Mouse (Mus musculus) heart, adult 2 months (tissue): ENCODE data around the gene D2hgdh. TPM values are rescaled to one million over a fixed set of nuclear protein-coding genes. Genes with fewer than 3 reads are reported as not detected.
"Not testable (repeated sequence)": the region's sequence is repeated elsewhere in the genome, so short reads cannot be mapped to it uniquely, and the experiment has no call there.

Experiments used
- DNase-seq, 2 experiments: peaks; one replicate each; pipeline ENCODE4 v3.0.0; 2021
- H3K27ac ChIP-seq: fragments of 200-600 bp; 2 replicates; pipeline ENCODE4 v1.8.1; 2022
- H3K27me3 ChIP-seq: fragments of 200-500 bp; 2 replicates; pipeline ENCODE4 v1.6.1; 2012; ENCODE audit warnings: mild to moderate bottlenecking, low read length, inconsistent platforms, mixed read lengths; ENCODE audit not compliant: control insufficient read depth, insufficient read depth
- H3K36me3 ChIP-seq: fragments of 200-500 bp; 2 replicates; pipeline ENCODE4 v1.6.1; 2012; ENCODE audit warnings: low read length, inconsistent platforms; ENCODE audit not compliant: control insufficient read depth, insufficient read depth
- H3K4me1 ChIP-seq: fragments of 200-500 bp; 2 replicates; pipeline ENCODE4 v1.6.1; 2011; ENCODE audit warnings: low read length; ENCODE audit not compliant: control insufficient read depth, insufficient read depth
- H3K4me3 ChIP-seq: fragments of 200-600 bp; 2 replicates; pipeline ENCODE4 v1.8.1; 2022
- H3K79me2 ChIP-seq: fragments of 200-500 bp; replicated peaks from 2 replicates; pipeline ENCODE4 v1.6.1; 2012; ENCODE audit warnings: mild to moderate bottlenecking, inconsistent platforms, low read length, moderate library complexity, mixed read lengths; ENCODE audit not compliant: control insufficient read depth, insufficient read depth
- H3K9ac ChIP-seq: fragments of 200-500 bp; 2 replicates; pipeline ENCODE4 v1.6.1; 2012; ENCODE audit warnings: low read depth, mild to moderate bottlenecking, control low read depth, inconsistent platforms, low read length, mixed read lengths
- CTCF ChIP-seq: fragments of 200-600 bp; IDR thresholded peaks from 2 replicates; pipeline ENCODE4 v1.8.1; 2022; ENCODE audit warnings: antibody characterized with exemption, mild to moderate bottlenecking, moderate library complexity
- EP300 ChIP-seq: fragments of 200-500 bp; IDR thresholded peaks from 2 replicates; pipeline ENCODE4 v1.6.1; 2011; ENCODE audit warnings: low read depth, low read length, control low read depth; ENCODE audit not compliant: insufficient read depth
- POLR2A ChIP-seq: fragments of 200-500 bp; IDR thresholded peaks from 2 replicates; pipeline ENCODE4 v1.6.1; 2011; ENCODE audit warnings: mild to moderate bottlenecking, low read depth, low read length, control low read depth; ENCODE audit not compliant: insufficient read depth
- WGBS: fragments of 180-500 bp; shearing (Covaris S2); methylation state at CpG from one replicate; pipeline ENCODE4 v1.1.7; 2018; 5-methylcytosine and 5-hydroxymethylcytosine counted together
- intact Hi-C: fragments of 180-260 bp; cut with DNase I; formaldehyde crosslinking; loops from one replicate; pipeline ENCODE4 v1.15.1; 2025
- polyA plus RNA-seq: library from polyadenylated mRNA; depleted of rRNA; stranded (reverse); fragments of >200 nt; gene quantifications from 2 replicates; pipeline ENCODE4 v1.2.3, GENCODE M21; 2012
- total RNA-seq, 2 experiments: library from RNA; stranded (reverse); gene quantifications; 2 replicates each; pipeline ENCODE4 v1.2.3; 2021

The D2hgdh gene
- total and polyA plus RNA-seq, 3 experiments: 32.3 to 64.1 (median 35.1) TPM

DNA sequence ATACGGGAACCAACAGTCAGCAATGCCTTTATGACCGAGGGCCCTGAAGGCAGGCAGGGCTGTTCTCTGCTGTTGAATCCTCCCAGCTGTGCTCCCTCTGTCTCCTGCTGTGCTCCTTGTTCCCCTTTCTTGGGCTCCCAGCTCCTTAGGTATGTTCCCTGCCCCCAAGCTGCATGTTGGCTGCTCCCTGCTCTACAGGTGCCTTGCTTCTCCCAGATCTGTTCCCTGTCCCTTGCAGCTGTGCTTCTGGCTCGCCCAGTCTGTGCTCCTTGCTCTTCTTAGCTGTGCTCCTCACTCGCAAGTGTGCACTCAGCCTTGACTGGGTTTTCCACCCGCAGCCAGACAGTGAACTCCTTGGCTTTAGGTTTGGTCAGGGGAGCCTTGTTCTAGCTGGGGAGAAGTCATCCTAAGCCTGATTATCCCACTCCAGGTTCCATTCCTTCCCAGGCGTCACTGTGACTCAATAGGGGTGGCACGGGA, 10.0 kb downstream of the D2hgdh start:
- Histone ChIP-seq H3K4me1 (no peaks in the 10 kb centered on the region), H3K79me2 (no peaks in the 10 kb centered on the region), H3K36me3 (no peaks in the 10 kb centered on the region), H3K27ac (no peak overlapping the region), H3K27me3 (no peaks in the 10 kb centered on the region), H3K9ac (no peak overlapping the region), H3K4me3 (no peak overlapping the region)
- intact Hi-C loops: loop anchor here (10.0 kb wide), 2 partner anchors 80 to 240 kb away; partner anchors contain the start of gene Gal3st2b
- 84% methylated on average over 7 of the region's 7 CpGs for WGBS
- TF ChIP-seq POLR2A (no peak), CTCF (no peak), EP300 (no peak)
- DNase-seq: no peak

DNA sequence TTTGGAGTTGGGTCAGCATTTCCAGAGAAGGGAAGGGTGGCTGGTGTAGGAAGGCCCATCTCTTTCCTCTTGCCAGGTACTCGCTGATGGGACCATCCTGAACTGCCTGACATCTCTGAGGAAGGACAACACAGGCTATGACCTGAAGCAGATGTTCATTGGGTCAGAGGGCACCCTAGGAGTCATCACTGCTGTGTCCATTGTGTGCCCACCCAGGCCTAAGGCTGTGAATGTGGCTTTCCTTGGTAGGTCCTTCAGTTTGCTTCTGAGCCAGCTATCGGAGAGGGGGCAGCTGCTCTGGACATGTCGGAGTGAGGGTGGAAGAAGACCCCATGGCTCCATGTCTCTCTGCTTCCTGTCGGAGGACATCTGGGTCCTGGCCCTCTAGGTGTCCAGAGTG, 10.5 kb downstream of the D2hgdh start:
- Histone ChIP-seq H3K4me3 (no peak overlapping the region), H3K36me3 (no peaks in the 10 kb centered on the region), H3K9ac (no peak overlapping the region), H3K27ac (no peak overlapping the region), H3K4me1 (no peaks in the 10 kb centered on the region), H3K79me2 (no peaks in the 10 kb centered on the region), H3K27me3 (no peaks in the 10 kb centered on the region)
- TF ChIP-seq CTCF (no peak), POLR2A (no peak), EP300 (no peak)
- intact Hi-C loops: loop anchor here (10.0 kb wide), 2 partner anchors 80 to 240 kb away; partner anchors contain the start of gene Gal3st2b
- 94% methylated on average over 4 of the region's 4 CpGs for WGBS
- DNase-seq: no peak

DNA sequence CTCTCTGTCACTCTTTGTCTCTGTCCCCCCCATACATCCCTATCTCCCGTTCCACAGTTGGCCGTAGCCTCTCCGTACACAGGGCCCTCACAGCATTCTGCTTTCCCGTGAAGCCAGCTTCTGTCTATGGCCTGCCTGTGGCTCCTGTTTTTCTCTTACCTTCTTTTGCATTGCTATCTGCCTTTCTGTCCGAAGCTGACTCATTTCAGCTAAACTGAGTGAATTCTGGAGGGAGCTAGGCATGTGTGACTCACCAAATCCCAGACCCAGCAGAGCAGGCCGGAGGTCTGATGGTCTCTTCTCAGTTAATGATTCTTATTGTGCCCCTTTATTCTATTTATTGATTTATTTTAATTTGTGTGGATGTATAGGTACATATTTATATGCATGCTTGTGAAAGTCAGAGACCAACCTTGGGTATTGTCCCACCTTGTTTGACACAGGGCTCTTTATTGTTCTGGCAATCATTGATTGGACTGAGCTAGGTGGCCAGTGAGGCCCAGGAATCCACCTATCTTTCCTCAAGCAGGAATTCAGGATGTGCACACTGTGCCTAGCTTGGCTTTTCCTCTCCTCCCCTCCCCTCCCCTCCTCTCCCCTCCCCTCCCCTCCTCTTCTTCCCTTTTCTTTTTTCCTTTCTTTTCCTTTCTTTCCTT, 11.3 kb downstream of the D2hgdh start:
- DNase-seq: no peak
- intact Hi-C loops: loop anchor here (10.0 kb wide), 2 partner anchors 79 to 239 kb away; partner anchors contain the start of gene Gal3st2b
- Histone ChIP-seq H3K27me3 (no peaks in the 10 kb centered on the region), H3K4me3 (no peak overlapping the region), H3K4me1 (no peaks in the 10 kb centered on the region), H3K9ac (no peak overlapping the region), H3K36me3 (no peaks in the 10 kb centered on the region), H3K79me2 (no peaks in the 10 kb centered on the region), H3K27ac (no peak overlapping the region)
- TF ChIP-seq CTCF: no peak
- 88% methylated on average over 6 of the region's 6 CpGs for WGBS

GRCm38 (mm10) chr1:93836532-93836913, 11.8 kb downstream of the D2hgdh start:
- DNase-seq: no peak
- Histone ChIP-seq H3K79me2 (no peaks in the 10 kb centered on the region), H3K4me3 (no peak overlapping the region), H3K4me1 (no peaks in the 10 kb centered on the region), H3K27ac (no peak overlapping the region), H3K27me3 (no peaks in the 10 kb centered on the region), H3K9ac (no peak overlapping the region), H3K36me3 (no peaks in the 10 kb centered on the region)
- WGBS: 88% methylated on average over 2 of the region's 2 CpGs
- TF ChIP-seq EP300 (no peak), CTCF (no peak), POLR2A (no peak)
- intact Hi-C loops: loop anchor here (10.0 kb wide), 2 partner anchors 78 to 238 kb away; partner anchors contain the start of gene Gal3st2b

DNA sequence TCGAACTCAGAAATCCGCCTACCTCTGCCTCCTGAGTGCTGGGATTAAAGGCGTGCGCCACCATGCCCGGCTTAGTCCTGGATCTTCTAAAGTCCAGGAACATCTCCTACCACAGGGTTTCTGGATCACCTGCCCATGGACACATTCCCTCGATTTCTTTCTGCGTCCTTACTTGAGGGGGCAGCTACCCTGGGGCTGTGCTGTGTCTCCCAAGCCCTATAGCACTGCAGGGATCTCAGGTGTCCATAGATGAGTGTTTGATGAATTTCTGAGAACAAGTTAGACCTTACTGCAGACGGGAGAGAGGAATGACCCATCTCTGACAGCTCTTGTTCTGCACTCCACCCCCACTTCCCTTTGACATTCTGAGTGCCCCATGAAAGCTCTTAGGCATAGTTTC, 12.6 kb downstream of the D2hgdh start:
- Histone ChIP-seq H3K9ac (no peak overlapping the region), H3K27ac (no peak overlapping the region), H3K36me3 (no peaks in the 10 kb centered on the region), H3K4me3 (no peak overlapping the region), H3K79me2 (no peaks in the 10 kb centered on the region), H3K4me1 (no peaks in the 10 kb centered on the region), H3K27me3 (no peaks in the 10 kb centered on the region)
- DNase-seq: no peak
- intact Hi-C loops: loop anchor here (10.0 kb wide), 2 partner anchors 77 to 237 kb away; partner anchors contain the start of gene Gal3st2b
- TF ChIP-seq CTCF (no peak), EP300 (no peak), POLR2A (no peak)
- WGBS: 94% methylated on average over 8 of the region's 8 CpGs

- not testable (repeated sequence) for H3K27me3 ChIP-seq, DNase-seq, H3K4me3 ChIP-seq, H3K9ac ChIP-seq, H3K4me1 ChIP-seq, H3K79me2 ChIP-seq, H3K27ac ChIP-seq, H3K36me3 ChIP-seq
- intact Hi-C loops: loop anchor here (10.0 kb wide), 2 partner anchors 76 to 236 kb away; partner anchors contain the start of gene Gal3st2b
- 75% methylated on average over 8 of the region's 8 CpGs for WGBS
Observed at GRCm38 (mm10) chr1:93838569-93838968, 13.9 kb downstream of the D2hgdh start.

DNA sequence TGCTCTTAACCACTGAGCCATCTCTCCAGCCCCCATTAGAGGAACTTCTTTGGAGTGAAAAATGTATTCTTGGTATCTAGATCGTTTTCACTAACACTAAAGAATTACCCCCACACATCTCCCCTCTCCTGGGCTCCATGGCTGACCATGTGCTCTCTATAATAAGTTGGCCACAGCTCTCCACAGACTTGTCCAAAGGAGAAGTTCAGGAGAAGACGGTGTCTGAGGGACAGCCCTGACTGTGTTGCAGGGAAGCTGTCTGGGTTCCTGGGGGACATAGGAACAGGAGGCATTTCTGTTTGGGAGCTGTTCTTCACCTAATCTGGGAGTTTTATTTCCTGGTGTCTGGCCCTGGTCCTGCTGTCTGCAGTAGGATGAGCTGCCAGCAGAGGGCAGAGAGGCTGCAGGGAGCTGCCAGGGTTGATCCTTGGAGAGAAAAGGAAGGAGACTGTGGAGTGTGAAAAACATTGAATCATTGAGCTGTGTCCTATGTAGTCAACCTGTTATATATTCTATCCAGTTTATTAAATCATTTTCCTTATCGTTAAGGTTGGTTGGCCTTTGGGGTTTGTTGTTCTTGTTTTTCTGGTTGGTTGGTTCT, 21.2 kb downstream of the D2hgdh start:
- DNase-seq, intact Hi-C loops, H3K36me3 ChIP-seq, H3K4me3 ChIP-seq, H3K79me2 ChIP-seq, H3K27ac ChIP-seq, H3K27me3 ChIP-seq, H3K9ac ChIP-seq, H3K4me1 ChIP-seq: not testable (repeated sequence)
- 78% methylated on average over 2 of the region's 3 CpGs for WGBS

- H3K4me3 ChIP-seq, H3K27ac ChIP-seq, H3K4me1 ChIP-seq, H3K79me2 ChIP-seq, H3K9ac ChIP-seq, DNase-seq, H3K27me3 ChIP-seq, H3K36me3 ChIP-seq: not testable (repeated sequence)
- 89% methylated on average over 4 of the region's 4 CpGs for WGBS
- intact Hi-C loops: loop anchor here (10.0 kb wide), 1 partner anchor 139 kb away; the partner anchor contains the start of gene Gal3st2c
Observed at GRCm38 (mm10) chr1:93855790-93856189, 31.1 kb downstream of the D2hgdh start.
